Mouse (Mus musculus) heart, postnatal 0 days (tissue): ENCODE measurements around the gene Rnf126.

Experiments used
- CTCF ChIP-seq: IDR thresholded peaks from 2 replicates; pipeline ENCODE4 v1.5.1; 2016; ENCODE audit warnings: antibody characterized with exemption, control low read depth, low read depth
- EP300 ChIP-seq: IDR thresholded peaks from 2 replicates; pipeline ENCODE4 v1.6.1; 2016; ENCODE audit warnings: antibody characterized with exemption, low read depth

DNA sequence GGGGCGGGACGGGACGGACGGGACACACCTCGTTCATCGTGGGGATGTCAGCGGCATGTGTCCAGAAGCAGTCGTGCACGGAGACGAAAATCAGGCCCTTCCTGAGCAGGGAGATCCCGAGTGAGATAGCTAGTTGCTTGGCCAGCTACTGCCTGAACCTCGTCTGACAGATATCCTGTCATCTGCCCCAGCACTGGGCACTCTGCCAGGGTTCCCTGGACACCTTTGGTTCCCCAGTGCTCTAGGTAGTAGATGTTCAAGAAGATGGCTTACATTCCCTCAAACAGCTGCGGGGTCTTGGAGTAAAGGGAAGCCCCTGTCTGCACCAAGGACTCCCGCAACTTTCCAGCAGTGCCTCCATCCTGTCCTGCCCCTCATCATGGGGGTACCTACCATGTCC lies 30.0 kb downstream of the Rnf126 start:
- TF ChIP-seq EP300 (no peak), CTCF (no peak)
